Comparison of ENCODE assay signal across 18 mouse cellular contexts in genomic region chr4:103554597-103554996, GRCm38 (mm10).
"Had no signal": no experiment of that assay in that cellular context is flagged by ENCODE, and none has a peak within 500 bp of the region (broad histone marks: within the 10 kb centered on the region; RNA-seq: fewer than 3 reads in every experiment).

No protein-coding gene starts in this region.

- H3K9me3 ChIP-seq: midbrain, embryonic 10.5 days; midbrain, embryonic 12.5 days; neural tube, embryonic 13.5 days; neural tube, embryonic 15.5 days had no signal

- ATAC-seq: midbrain, embryonic 16.5 days had no signal

- H3K4me1 ChIP-seq: midbrain, embryonic 12.5 days; neural tube, embryonic 13.5 days; neural tube, embryonic 15.5 days had no signal

- H3K9ac ChIP-seq: lung, embryonic 14.5 days; midbrain, embryonic 12.5 days; neural tube, embryonic 13.5 days; neural tube, embryonic 15.5 days had no signal

- H3K4me3 ChIP-seq: midbrain, embryonic 10.5 days; midbrain, embryonic 12.5 days; myocyte; neural tube, embryonic 13.5 days; neural tube, embryonic 15.5 days had no signal

- DNase-seq: lung, adult 18-20 months; lung, embryonic 14.5 days; lung, postnatal 10 days; lung, postnatal 4 days; midbrain, embryonic 14.5 days; right cerebral cortex, adult 18-20 months; right cerebral cortex, postnatal 25 days; right cerebral cortex, postnatal 4 days; spleen, adult 18-20 months; thymus, adult 18-20 months; thymus, postnatal 14 days; thymus, postnatal 36 days had no signal

- H3K27me3 ChIP-seq: midbrain, embryonic 12.5 days; neural tube, embryonic 13.5 days; neural tube, embryonic 15.5 days had no signal

- H3K36me3 ChIP-seq: midbrain, embryonic 10.5 days; midbrain, embryonic 12.5 days; neural tube, embryonic 13.5 days; neural tube, embryonic 15.5 days had no signal

- H3K4me2 ChIP-seq: lung, embryonic 14.5 days; midbrain, embryonic 12.5 days; neural tube, embryonic 13.5 days; neural tube, embryonic 15.5 days had no signal

- H3K27ac ChIP-seq: midbrain, embryonic 10.5 days; midbrain, embryonic 12.5 days; neural tube, embryonic 13.5 days; neural tube, embryonic 15.5 days had no signal
